Comparison of ENCODE assay signal across 8 mouse cellular contexts in genomic region chrX:166169892-166170799, GRCm38 (mm10). TPM values are rescaled to one million over a fixed set of nuclear protein-coding genes. Genes with fewer than 3 reads are reported as not detected.
DNase-seq lines count a peak whose midpoint lies in the region; ATAC-seq and TF ChIP-seq lines count a peak whose summit lies in the region.

Gene Gemin8, plus strand, starts transcription at chrX:166170454.

- no peaks in the 10 kb centered on the region for H3K36me3 ChIP-seq in megakaryocyte, embryonic 14.5 days (replicated peaks; ENCODE audit: low read length)

- no peaks in the 10 kb centered on the region for H3K9me3 ChIP-seq in megakaryocyte, embryonic 14.5 days

- peak within 1 kb of the TSS; percentile 39 for H3K27ac ChIP-seq in cortical plate, adult 2 months (ENCODE audit: insufficient read depth, low read length)

- peak; percentile 98 for ATAC-seq in activated CD4-positive, CD25-positive, alpha-beta regulatory T cell, adult 4 months

- H3K4me1 ChIP-seq in cortical plate, adult 2 months (ENCODE audit: control insufficient read depth, insufficient read depth, low read length), result peaks cover 3% of the 10 kb centered on the region; the same call in 1 of the 2 replicates
- H3K4me1 ChIP-seq in megakaryocyte, embryonic 14.5 days, result peaks cover 36% of the 10 kb centered on the region

- peak; percentile 41; the same call in 1 of the 2 replicates for TF ChIP-seq POLR2A in cortical plate, adult 2 months (IDR thresholded peaks at IDR 0.05; ENCODE audit: extremely low read depth, insufficient read depth, low read length)

- H3K27me3 ChIP-seq in megakaryocyte, embryonic 14.5 days (replicated peaks), result peaks cover 7% of the 10 kb centered on the region

- DNase-seq in gastrocnemius, adult 8-10 months (ENCODE audit: low spot score in 2 of 2), result peak; percentile 88 to 91
- DNase-seq in hindlimb bud, embryonic 11.5 days (ENCODE audit: extremely low spot score, low read depth, low spot score), result peak; percentile 81
- DNase-seq in left cerebral cortex, adult 8-10 months (ENCODE audit: low spot score in 2 of 2), result peak; percentile 81 to 94
- DNase-seq in right cerebral cortex, postnatal 10 days (ENCODE audit: low spot score in 2 of 2), result peak; percentile 96 to 98
- peak; percentile 83 for DNase-seq in urinary bladder, postnatal 25 days (ENCODE audit: low spot score)

- peak within 1 kb of the TSS; percentile 61 for H3K4me3 ChIP-seq in cortical plate, adult 2 months (ENCODE audit: insufficient read depth, low read length)
- H3K4me3 ChIP-seq in megakaryocyte, embryonic 14.5 days (replicated peaks), result peak within 1 kb of the TSS; percentile 94

- no peak for TF ChIP-seq CTCF in cortical plate, adult 2 months (IDR thresholded peaks at IDR 0.05; ENCODE audit: extremely low read depth, insufficient read depth, low read length)

RNA-seq across cellular contexts. Expression of gene Gemin8, which starts in this region (rescaled TPM):
- polyA plus RNA-seq in activated CD4-positive, CD25-positive, alpha-beta regulatory T cell, adult 4 months (2017; shearing (Covaris generic)), result 10 to 100 TPM; 20.9 to 21.5 TPM
- 16.5 and 17.8 TPM in 2 replicates for polyA plus RNA-seq in cortical plate, adult 2 months (2012; rRNA removed)
- total RNA-seq in gastrocnemius, adult 8-10 months (2022), result 1 to 10 TPM; 1.2 to 2.0 (median 1.4) TPM
- total RNA-seq in left cerebral cortex, adult 8-10 months (2022), result 10 to 100 TPM; 13.2 to 16.9 (median 16.0) TPM
- polyA plus RNA-seq in megakaryocyte, embryonic 14.5 days (2012; ENCODE audit: insufficient read depth, low replicate concordance), result 4.3 TPM in 1 of 2 replicates, not detected in the other

Comparison
In these comparisons a context has a peak if more than half of its experiments do, and no peak if none do; other contexts are left out.
1. Peak in every context shown above with its lines: DNase-seq, ATAC-seq, H3K4me3 ChIP-seq and H3K27ac ChIP-seq.
2. RNA of gene Gemin8 (total RNA-seq): 13.2 to 16.9 TPM in left cerebral cortex, adult 8-10 months; 1.2 to 2.0 TPM in gastrocnemius, adult 8-10 months; every median in the first group is over 4 times any median in the second.